Mouse (Mus musculus) monocyte, adult 59 days (primary cell): ENCODE results near the gene Lmf1. TPM values are rescaled to one million over a fixed set of nuclear protein-coding genes. Genes with fewer than 3 reads are reported as not detected.

Source experiments
- total RNA-seq, 2 experiments: library from RNA; stranded (reverse); gene quantifications; one replicate each; pipeline ENCODE4 v1.2.4; 2023

Lmf1 gene
- total RNA-seq, result 10 to 100 TPM; 38.1 to 41.1 TPM

DNA sequence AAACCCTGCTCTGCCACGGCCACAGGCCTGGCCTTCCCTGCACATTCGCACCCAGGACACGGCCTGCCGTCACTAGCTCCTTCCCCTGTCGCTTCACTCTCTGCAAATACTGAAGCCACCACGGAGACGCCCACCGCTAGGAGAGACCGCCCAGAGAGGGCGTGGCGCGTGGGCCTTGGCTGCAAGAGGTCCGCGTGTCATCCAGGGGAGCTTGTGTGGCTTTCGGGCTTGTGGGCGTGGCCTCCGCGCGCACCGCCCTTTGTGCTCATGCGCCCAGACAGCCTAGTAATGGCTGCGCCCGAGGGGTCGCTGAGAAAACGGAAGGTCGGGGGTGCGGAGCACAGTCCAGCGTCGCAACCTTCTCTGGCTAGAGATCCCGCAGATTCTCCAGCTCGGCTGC, at the start of gene Lmf1:
TSS of gene Lmf1 (plus strand) at position 166 of the 400 bp plus-strand sequence.

DNA sequence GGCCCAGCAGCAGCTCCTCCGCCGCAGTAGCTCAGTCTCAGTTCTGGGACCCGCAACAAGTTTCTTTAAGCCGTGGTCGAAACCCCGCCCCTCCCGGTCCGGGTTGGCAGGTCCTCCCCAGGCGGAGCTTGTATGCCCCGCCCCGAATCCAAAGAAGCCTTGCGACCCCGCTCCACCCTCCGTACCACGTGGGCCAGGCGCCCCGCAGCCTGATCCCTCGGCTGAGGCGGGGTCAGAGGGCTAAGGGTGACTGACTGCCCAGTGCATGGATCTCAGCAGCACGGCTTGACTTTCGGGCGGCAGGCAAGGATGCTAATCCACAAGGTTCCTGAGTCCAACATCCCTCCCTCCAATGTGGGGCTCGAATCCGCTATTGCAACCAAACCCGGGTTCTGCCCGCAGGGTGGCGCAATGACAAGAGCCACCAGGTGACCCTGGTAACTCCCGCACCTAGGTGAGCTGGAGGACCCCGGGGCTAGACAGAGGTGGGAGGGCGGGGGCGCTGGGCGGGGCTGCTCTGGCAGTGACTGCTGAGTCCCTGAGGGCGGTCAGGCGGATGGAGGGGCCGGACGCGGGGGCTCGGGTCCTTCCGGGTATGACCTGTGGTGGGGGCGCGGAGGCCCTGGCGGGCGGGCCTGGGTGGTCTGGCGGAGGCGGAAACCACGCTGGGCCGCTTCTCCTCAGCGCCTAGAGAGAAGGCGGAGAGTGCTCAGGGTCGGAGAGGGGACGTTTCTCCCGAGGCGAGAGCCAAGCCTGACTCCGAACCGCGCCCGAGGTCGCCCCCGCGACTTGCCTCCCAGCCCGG, 8.0 kb upstream of the Lmf1 start, which contains the start of gene Sox8:
TSS of gene Sox8 (minus strand) at position 39 of the 805 bp plus-strand sequence.

Other genes starting within 250 kb of the Lmf1 start
- gene Tpsab1, start 233.5 kb upstream of the Lmf1 start, total RNA-seq, result not detected
- gene Tpsb2, start 212.8 kb upstream of the Lmf1 start, total RNA-seq, result not detected
- gene Tpsg1, start 209.8 kb upstream of the Lmf1 start, total RNA-seq, result not detected
- under 1 TPM; 0.08 to 0.43 TPM for gene Cacna1h, start 145.3 kb upstream of the Lmf1 start, total RNA-seq
- gene Tekt4, start 124.5 kb upstream of the Lmf1 start, total RNA-seq, result not detected
- not detected for gene Sstr5, start 81.8 kb upstream of the Lmf1 start, total RNA-seq
- gene Sox8, start 8.4 kb upstream of the Lmf1 start, total RNA-seq, result under 1 TPM in 1 of 2 experiments, not detected in 1; 0.18 TPM
- not detected for gene Gng13, start 138.1 kb downstream of the Lmf1 start, total RNA-seq
- gene Chtf18, start 148.3 kb downstream of the Lmf1 start, total RNA-seq, result 1 to 10 TPM; 2.6 to 3.9 TPM
- 1 to 10 TPM; 6.6 to 7.9 TPM for gene Rpusd1, start 148.6 kb downstream of the Lmf1 start, total RNA-seq
- not detected for gene Mslnl, start 157.0 kb downstream of the Lmf1 start, total RNA-seq
- 1 to 10 TPM; 1.2 to 1.3 TPM for gene Msln, start 175.3 kb downstream of the Lmf1 start, total RNA-seq
- gene Narfl, start 194.7 kb downstream of the Lmf1 start, total RNA-seq, result 10 to 100 TPM; 33.1 to 34.7 TPM
- 10 to 100 TPM; 21.6 to 21.7 TPM for gene Haghl, start 206.6 kb downstream of the Lmf1 start, total RNA-seq
- not detected for gene Ccdc78, start 207.5 kb downstream of the Lmf1 start, total RNA-seq
- gene Fam173a, start 213.8 kb downstream of the Lmf1 start, total RNA-seq, result 10 to 100 TPM; 33.5 to 35.6 TPM
- not detected for gene AC134908.4, start 216.6 kb downstream of the Lmf1 start, total RNA-seq
- 1 to 10 TPM; 8.0 to 9.9 TPM for gene Metrn, start 218.1 kb downstream of the Lmf1 start, total RNA-seq
- gene Fbxl16, start 230.0 kb downstream of the Lmf1 start, total RNA-seq, result under 1 TPM in 1 of 2 experiments, not detected in 1; 0.24 TPM
- gene Wdr24, start 244.5 kb downstream of the Lmf1 start, total RNA-seq, result 10 to 100 TPM; 13.5 to 14.9 TPM
- gene Jmjd8, start 249.8 kb downstream of the Lmf1 start, total RNA-seq, result 10 to 100 TPM; 23.2 to 28.1 TPM